Mouse (Mus musculus): ENCODE measurements around the gene Olfr694. TPM values are rescaled to one million over a fixed set of nuclear protein-coding genes. Genes with fewer than 3 reads are reported as not detected.

Gene Olfr694
- polyA plus RNA-seq, 2 experiments = not detected

GRCm38 (mm10) chr7:106696891-106697290, 5.3 kb upstream of the Olfr694 start:
- Histone ChIP-seq H3K36me3 (ENCODE audit: control insufficient read depth, insufficient read depth, low read length) (no peaks in the 10 kb centered on the region), H3K9ac (ENCODE audit: low read depth, low read length, severe bottlenecking) (no peak overlapping the region), H3K4me2 (replicated peaks; ENCODE audit: low read depth, low read length, severe bottlenecking) (no peak overlapping the region), H3K27me3 (ENCODE audit: control insufficient read depth, insufficient read depth, low read length) (no peaks in the 10 kb centered on the region), H3K4me1 (ENCODE audit: control insufficient read depth, insufficient read depth, low read length) (no peaks in the 10 kb centered on the region), H3K9me3 (ENCODE audit: control insufficient read depth, low read length) (no peaks in the 10 kb centered on the region), H3K27ac (replicated peaks; ENCODE audit: low read depth, low read length) (no peak overlapping the region), H3K4me3 (replicated peaks; ENCODE audit: low read length) (no peak overlapping the region)
- no peak for TF ChIP-seq POLR2A (IDR thresholded peaks at IDR 0.05; ENCODE audit: borderline replicate concordance, extremely low read depth, insufficient read depth, insufficient read length)
- ATAC-seq (ENCODE audit: low FRiP score, low read depth) (no peak), DNase-seq (ENCODE audit: low spot score) (no peak)
- WGBS = 86% methylated on average over 1 of the region's 1 CpGs

GRCm38 (mm10) chr7:106692976-106693375, 1.4 kb upstream of the Olfr694 start:
- Histone ChIP-seq H3K27me3 (ENCODE audit: control insufficient read depth, insufficient read depth, low read length) (no peaks in the 10 kb centered on the region), H3K4me3 (replicated peaks; ENCODE audit: low read length) (no peak overlapping the region), H3K4me2 (replicated peaks; ENCODE audit: low read depth, low read length, severe bottlenecking) (no peak overlapping the region), H3K27ac (replicated peaks; ENCODE audit: low read depth, low read length) (no peak overlapping the region), H3K4me1 (ENCODE audit: control insufficient read depth, insufficient read depth, low read length) (no peaks in the 10 kb centered on the region), H3K9ac (ENCODE audit: low read depth, low read length, severe bottlenecking) (no peak overlapping the region), H3K9me3 (ENCODE audit: control insufficient read depth, low read length) (no peaks in the 10 kb centered on the region), H3K36me3 (ENCODE audit: control insufficient read depth, insufficient read depth, low read length) (no peaks in the 10 kb centered on the region)
- ATAC-seq (ENCODE audit: low FRiP score, low read depth) = no peak
- no peak for TF ChIP-seq POLR2A (IDR thresholded peaks at IDR 0.05; ENCODE audit: borderline replicate concordance, extremely low read depth, insufficient read depth, insufficient read length)
- WGBS = 83% methylated on average over 3 of the region's 3 CpGs
- no peak for DNase-seq (ENCODE audit: low spot score)

GRCm38 (mm10) chr7:106685382-106685781, 6.2 kb downstream of the Olfr694 start:
- Histone ChIP-seq H3K9me3 (ENCODE audit: control insufficient read depth, low read length) (no peaks in the 10 kb centered on the region), H3K4me1 (ENCODE audit: control insufficient read depth, insufficient read depth, low read length) (no peaks in the 10 kb centered on the region), H3K27me3 (ENCODE audit: control insufficient read depth, insufficient read depth, low read length) (no peaks in the 10 kb centered on the region), H3K4me3 (replicated peaks; ENCODE audit: low read length) (no peak overlapping the region), H3K27ac (replicated peaks; ENCODE audit: low read depth, low read length) (no peak overlapping the region), H3K36me3 (ENCODE audit: control insufficient read depth, insufficient read depth, low read length) (no peaks in the 10 kb centered on the region), H3K9ac (ENCODE audit: low read depth, low read length, severe bottlenecking) (no peak overlapping the region), H3K4me2 (replicated peaks; ENCODE audit: low read depth, low read length, severe bottlenecking) (no peak overlapping the region)
- ATAC-seq (ENCODE audit: low FRiP score, low read depth) (no peak), DNase-seq (ENCODE audit: low spot score) (no peak)
- 89% methylated on average over 2 of the region's 2 CpGs for WGBS
- TF ChIP-seq POLR2A (IDR thresholded peaks at IDR 0.05; ENCODE audit: borderline replicate concordance, extremely low read depth, insufficient read depth, insufficient read length) = no peak

- no peak for TF ChIP-seq POLR2A (IDR thresholded peaks at IDR 0.05; ENCODE audit: borderline replicate concordance, extremely low read depth, insufficient read depth, insufficient read length)
- ATAC-seq (ENCODE audit: low FRiP score, low read depth) = no peak
- Histone ChIP-seq H3K4me3 (replicated peaks; ENCODE audit: low read length) (no peak within 1 kb of the TSS), H3K4me1 (ENCODE audit: control insufficient read depth, insufficient read depth, low read length) (no peaks in the 10 kb centered on the region), H3K4me2 (replicated peaks; ENCODE audit: low read depth, low read length, severe bottlenecking) (no peak within 1 kb of the TSS), H3K9me3 (ENCODE audit: control insufficient read depth, low read length) (no peaks in the 10 kb centered on the region), H3K9ac (ENCODE audit: low read depth, low read length, severe bottlenecking) (no peak within 1 kb of the TSS), H3K36me3 (ENCODE audit: control insufficient read depth, insufficient read depth, low read length) (no peaks in the 10 kb centered on the region), H3K27me3 (ENCODE audit: control insufficient read depth, insufficient read depth, low read length) (no peaks in the 10 kb centered on the region), H3K27ac (replicated peaks; ENCODE audit: low read depth, low read length) (no peak within 1 kb of the TSS)
- DNase-seq (ENCODE audit: low spot score) = no peak
Observed at GRCm38 (mm10) chr7:106680484-106680883, 11.1 kb downstream of the Olfr694 start, which contains the start of gene Olfr693. Gene Olfr693, minus strand, starts transcription at chr7:106680584.

- no peak overlapping the region for H3K4me3 ChIP-seq (replicated peaks; ENCODE audit: low read length)
- no peak overlapping the region for H3K4me2 ChIP-seq (replicated peaks; ENCODE audit: low read depth, low read length, severe bottlenecking)
- no peak overlapping the region for H3K9ac ChIP-seq (ENCODE audit: low read depth, low read length, severe bottlenecking)
- H3K27me3 ChIP-seq (ENCODE audit: control insufficient read depth, insufficient read depth, low read length) = no peaks in the 10 kb centered on the region
- H3K4me1 ChIP-seq (ENCODE audit: control insufficient read depth, insufficient read depth, low read length) = no peaks in the 10 kb centered on the region
- no peaks in the 10 kb centered on the region for H3K9me3 ChIP-seq (ENCODE audit: control insufficient read depth, low read length)
- no peak overlapping the region for H3K27ac ChIP-seq (replicated peaks; ENCODE audit: low read depth, low read length)
- H3K36me3 ChIP-seq (ENCODE audit: control insufficient read depth, insufficient read depth, low read length) = no peaks in the 10 kb centered on the region
- no peak for TF ChIP-seq POLR2A (IDR thresholded peaks at IDR 0.05; ENCODE audit: borderline replicate concordance, extremely low read depth, insufficient read depth, insufficient read length)
- ATAC-seq (ENCODE audit: low FRiP score, low read depth) = no peak
- DNase-seq (ENCODE audit: low spot score) = no peak
Observed at GRCm38 (mm10) chr7:106652344-106652652, 39.3 kb downstream of the Olfr694 start.
